Mouse (Mus musculus): Measurements from ENCODE around the gene Gm21985. TPM values are rescaled to one million over a fixed set of nuclear protein-coding genes. Genes with fewer than 3 reads are reported as not detected.
A peak's percentile ranks its signal among the peaks of the same experiment; 100 is the strongest.

Gm21985 gene
- polyA plus RNA-seq, 1 experiment, result not detected

- no peak for TF ChIP-seq GATA1 (IDR thresholded peaks at IDR 0.05; ENCODE audit: low read length)
Observed at GRCm38 (mm10) chr2:112284363-112285030, 18.4 kb downstream of the Gm21985 start.

- TF ChIP-seq GATA1 (IDR thresholded peaks at IDR 0.05; ENCODE audit: low read length), result no peak
Observed at GRCm38 (mm10) chr2:112285031-112285390, 18.9 kb downstream of the Gm21985 start.

- TF ChIP-seq GATA1 (IDR thresholded peaks at IDR 0.05; ENCODE audit: low read length), result no peak
Observed at GRCm38 (mm10) chr2:112287059-112287458, 20.9 kb downstream of the Gm21985 start.

DNA sequence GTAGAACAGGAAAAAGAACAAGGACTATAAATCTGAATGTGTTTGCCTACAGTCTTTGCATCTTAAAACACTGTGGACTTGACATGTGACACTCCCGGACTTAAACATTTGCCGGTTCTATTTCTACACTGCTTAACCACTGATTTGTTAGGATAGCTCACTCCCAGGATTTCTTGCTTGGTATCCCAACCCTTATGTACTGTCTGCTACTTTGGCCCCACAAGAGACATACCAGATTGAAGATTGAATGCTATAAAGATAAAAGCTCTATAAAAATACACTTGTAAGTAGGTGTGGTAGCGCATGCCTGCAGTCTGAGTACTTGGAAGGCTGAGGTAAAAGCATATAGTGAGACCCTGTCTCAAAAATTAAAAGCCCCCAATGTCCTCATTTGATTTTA lies 23.4 kb downstream of the Gm21985 start:
- no peak for TF ChIP-seq GATA1 (IDR thresholded peaks at IDR 0.05; ENCODE audit: low read length)

DNA sequence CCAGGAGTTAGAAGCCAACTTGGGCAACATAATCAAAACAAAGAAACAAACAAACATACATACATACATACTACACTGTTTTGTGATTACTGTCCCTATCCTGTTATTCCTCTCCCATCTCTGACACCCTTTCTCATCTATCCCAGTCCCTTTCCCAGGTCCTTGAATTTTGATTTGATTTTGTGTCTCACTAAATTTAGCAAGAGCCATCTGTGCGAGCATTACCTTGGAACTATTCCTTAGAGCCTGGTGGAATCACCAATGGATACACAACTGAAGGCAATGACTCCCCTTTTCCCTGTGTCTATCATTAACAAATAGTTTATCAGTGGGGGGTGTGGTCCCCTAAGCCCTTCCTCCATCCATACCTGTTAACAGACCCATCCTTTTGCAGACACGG lies 26.7 kb downstream of the Gm21985 start:
- no peak for TF ChIP-seq GATA1 (IDR thresholded peaks at IDR 0.05; ENCODE audit: low read length)

- TF ChIP-seq GATA1 (IDR thresholded peaks at IDR 0.05; ENCODE audit: low read length), result no peak
Observed at GRCm38 (mm10) chr2:112296211-112296610, 30.1 kb downstream of the Gm21985 start.

DNA sequence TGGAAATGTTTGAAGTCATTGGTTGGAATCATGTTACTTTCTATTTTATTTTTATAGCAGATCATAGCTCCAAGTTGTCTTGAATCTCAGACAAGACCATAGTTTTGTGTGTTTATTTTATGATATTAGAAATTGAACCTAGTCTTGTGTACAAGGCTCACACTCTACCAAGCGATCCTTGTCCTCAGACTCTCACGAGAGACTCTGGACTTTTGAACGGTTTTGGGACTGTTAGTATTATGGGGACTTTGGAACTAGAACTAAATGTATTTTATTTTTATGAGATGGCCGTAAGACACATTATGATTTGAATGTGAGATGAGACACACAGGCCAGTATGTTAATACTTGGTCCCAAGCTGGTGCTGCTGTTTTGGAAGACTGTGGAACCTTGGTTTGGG lies 32.1 kb downstream of the Gm21985 start:
- no peak for TF ChIP-seq GATA1 (IDR thresholded peaks at IDR 0.05; ENCODE audit: low read length)

- no peak for TF ChIP-seq GATA1 (IDR thresholded peaks at IDR 0.05; ENCODE audit: low read length)
Observed at GRCm38 (mm10) chr2:112308671-112309070, 42.6 kb downstream of the Gm21985 start.

- TF ChIP-seq GATA1 (IDR thresholded peaks at IDR 0.05; ENCODE audit: low read length), result peak; percentile 31
Observed at GRCm38 (mm10) chr2:112309161-112309600, 43.1 kb downstream of the Gm21985 start.

DNA sequence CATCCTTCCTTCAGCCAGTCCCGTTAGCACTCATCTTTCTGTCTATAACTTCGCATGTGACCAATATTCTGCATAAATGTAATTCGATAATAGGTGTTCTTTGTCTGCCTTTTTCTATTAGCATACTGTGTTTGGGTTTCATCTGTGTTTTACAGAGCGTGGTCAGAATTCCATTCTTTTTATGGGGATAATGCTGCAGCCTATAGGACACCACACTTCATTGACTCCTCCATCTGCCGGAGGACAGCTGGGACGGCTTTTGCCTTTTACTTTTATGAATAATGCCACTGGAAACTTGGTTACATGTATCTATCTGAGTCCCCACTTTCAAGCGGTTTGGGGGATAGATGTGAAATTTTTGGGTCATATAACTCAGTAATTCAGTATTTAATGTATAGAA lies 49.5 kb downstream of the Gm21985 start:
- TF ChIP-seq GATA1 (IDR thresholded peaks at IDR 0.05; ENCODE audit: low read length), result no peak

DNA sequence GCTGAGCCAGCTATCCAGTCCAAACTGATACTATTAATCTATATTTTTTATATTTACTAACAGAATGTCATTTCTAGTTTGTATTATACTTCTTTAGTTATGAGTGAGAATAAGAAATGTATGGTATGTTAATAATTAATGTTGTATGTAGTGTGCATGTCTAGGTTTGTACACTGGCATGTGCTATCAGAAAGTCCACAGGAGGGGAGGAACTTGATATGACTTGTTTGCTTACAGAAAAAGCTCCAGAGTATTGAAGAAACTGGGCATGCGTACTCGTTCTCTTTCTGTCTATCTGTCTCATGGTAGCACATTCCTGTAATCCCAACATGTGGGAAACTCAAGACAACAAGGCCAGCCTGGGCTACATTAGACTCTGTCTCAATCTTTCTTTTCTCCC lies 52.1 kb downstream of the Gm21985 start:
- no peak for TF ChIP-seq GATA1 (IDR thresholded peaks at IDR 0.05; ENCODE audit: low read length)

- no peak for TF ChIP-seq GATA1 (IDR thresholded peaks at IDR 0.05; ENCODE audit: low read length)
Observed at GRCm38 (mm10) chr2:112318905-112319304, 52.8 kb downstream of the Gm21985 start.

DNA sequence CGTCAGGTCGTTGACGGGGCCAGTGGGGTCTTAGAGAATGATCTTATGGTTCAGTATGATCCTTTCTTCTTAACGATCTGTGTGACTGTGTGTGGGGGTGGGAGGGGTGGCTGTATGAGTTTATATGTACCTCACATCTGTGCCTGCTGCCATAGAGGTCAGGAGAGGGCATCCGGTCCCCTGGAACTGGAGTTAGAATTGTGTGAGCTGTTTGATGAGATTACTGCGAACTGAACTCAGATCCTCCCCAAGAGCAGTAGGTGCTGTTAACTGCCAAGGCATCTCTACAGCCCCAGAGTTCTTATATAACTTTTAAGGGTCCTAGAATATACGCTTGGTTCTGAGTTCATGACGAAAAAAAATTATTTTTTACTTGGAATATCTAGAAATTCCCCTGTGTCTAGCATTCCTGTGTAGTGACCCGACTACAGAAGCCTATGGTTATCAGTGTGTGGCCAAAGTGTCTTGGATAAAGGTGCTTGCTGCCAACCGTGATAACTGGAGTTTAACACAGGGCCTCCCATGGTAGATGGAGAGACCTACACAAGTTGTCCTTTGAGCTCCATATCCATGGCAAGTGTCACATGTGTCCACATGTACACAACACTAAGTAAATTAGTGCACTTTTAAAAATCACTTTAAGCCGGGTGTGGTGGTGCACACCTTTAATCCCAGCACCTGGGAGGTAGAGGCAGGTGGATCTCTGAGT lies 62.1 kb downstream of the Gm21985 start:
- no peak for TF ChIP-seq GATA1 (IDR thresholded peaks at IDR 0.05; ENCODE audit: low read length)

- TF ChIP-seq GATA1 (IDR thresholded peaks at IDR 0.05; ENCODE audit: low read length), result peak; percentile 16
Observed at GRCm38 (mm10) chr2:112332051-112332898, 66.2 kb downstream of the Gm21985 start.

DNA sequence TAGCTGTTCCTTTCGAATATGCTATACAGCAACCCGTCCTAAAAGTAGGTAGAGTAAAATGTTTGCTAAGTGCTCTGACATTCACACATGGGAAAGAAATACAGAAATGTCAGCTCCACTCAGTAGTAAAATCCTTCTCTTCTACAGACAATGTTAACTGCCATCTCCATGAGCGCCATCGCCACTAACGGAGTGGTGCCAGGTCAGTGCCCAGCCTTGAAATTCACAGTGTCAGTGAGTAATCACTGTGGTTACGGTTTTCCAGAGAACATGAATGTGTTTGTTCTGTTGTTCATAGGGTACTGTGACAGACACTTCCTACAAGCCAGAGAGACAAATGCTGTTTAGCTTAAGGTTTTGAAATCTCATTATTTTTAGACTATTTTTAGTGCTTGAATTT lies 71.1 kb downstream of the Gm21985 start:
- no peak for TF ChIP-seq GATA1 (IDR thresholded peaks at IDR 0.05; ENCODE audit: low read length)

- no peak for TF ChIP-seq GATA1 (IDR thresholded peaks at IDR 0.05; ENCODE audit: low read length)
Observed at GRCm38 (mm10) chr2:112339736-112340135, 73.6 kb downstream of the Gm21985 start.

Data from G1E-ER4 (cell line).